Mouse (Mus musculus): ENCODE data around the gene Rhox2e.
"Not testable (repeated sequence)": the region's sequence is repeated elsewhere in the genome, so short reads cannot be mapped to it uniquely, and the experiment has no call there.

Gene Rhox2e

GRCm38 (mm10) chrX:37530152-37530551 lies at the start of gene Rhox2e:
Gene Rhox2e (plus strand): TSS chrX:37530452.
- not testable (repeated sequence) for ATAC-seq (ENCODE audit: insufficient number of reproducible peaks, low FRiP score, low TSS enrichment)

GRCm38 (mm10) chrX:37514059-37514458 lies 16.2 kb upstream of the Rhox2e start, which contains the start of gene Rhox4d:
Gene Rhox4d (plus strand): TSS chrX:37514359.
- ATAC-seq (ENCODE audit: insufficient number of reproducible peaks, low FRiP score, low TSS enrichment), result not testable (repeated sequence)

- not testable (repeated sequence) for ATAC-seq (ENCODE audit: insufficient number of reproducible peaks, low FRiP score, low TSS enrichment)
These were observed 11.5 kb downstream of the Rhox2e start, which contains the start of gene Rhox3e for GRCm38 (mm10) chrX:37541719-37542118. Gene Rhox3e (plus strand): TSS chrX:37542019.

GRCm38 (mm10) chrX:37557112-37557511 lies 26.9 kb downstream of the Rhox2e start, which contains the start of gene Rhox4e:
Gene Rhox4e (plus strand): TSS chrX:37557412.
- ATAC-seq (ENCODE audit: insufficient number of reproducible peaks, low FRiP score, low TSS enrichment), result not testable (repeated sequence)

DNA sequence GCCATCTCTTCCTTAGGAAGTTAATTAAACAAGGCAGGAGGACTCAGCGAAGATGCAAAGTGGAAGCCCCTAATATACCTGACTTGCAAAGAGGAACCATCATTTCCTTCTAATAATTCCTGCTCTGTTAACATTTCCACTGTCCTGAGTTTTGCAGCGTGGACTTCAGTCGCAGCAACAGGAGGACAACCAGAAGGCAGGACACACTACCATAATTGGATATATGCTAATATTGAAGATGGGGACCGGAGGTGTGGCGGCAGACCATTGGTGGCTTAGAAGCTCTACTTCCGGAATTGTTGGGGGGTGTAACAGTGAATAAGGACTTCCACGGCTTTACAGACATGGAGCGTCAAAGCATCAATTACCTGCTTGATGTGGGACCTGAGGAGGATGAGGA lies 40.9 kb downstream of the Rhox2e start, which contains the start of gene Rhox2f:
Gene Rhox2f (plus strand): TSS at position 301 of the 400 bp plus-strand sequence.
- not testable (repeated sequence) for ATAC-seq (ENCODE audit: insufficient number of reproducible peaks, low FRiP score, low TSS enrichment)

GRCm38 (mm10) chrX:37572638-37573037 lies 42.4 kb downstream of the Rhox2e start:
- not testable (repeated sequence) for ATAC-seq (ENCODE audit: insufficient number of reproducible peaks, low FRiP score, low TSS enrichment)

GRCm38 (mm10) chrX:37580692-37581091 lies 50.4 kb downstream of the Rhox2e start, which contains the start of gene Rhox3f:
Gene Rhox3f (plus strand): TSS chrX:37580992.
- ATAC-seq (ENCODE audit: insufficient number of reproducible peaks, low FRiP score, low TSS enrichment), result not testable (repeated sequence)

All from cerebellum, adult (tissue).